21 mouse cellular contexts compared by ENCODE assay signal in the genomic region with DNA sequence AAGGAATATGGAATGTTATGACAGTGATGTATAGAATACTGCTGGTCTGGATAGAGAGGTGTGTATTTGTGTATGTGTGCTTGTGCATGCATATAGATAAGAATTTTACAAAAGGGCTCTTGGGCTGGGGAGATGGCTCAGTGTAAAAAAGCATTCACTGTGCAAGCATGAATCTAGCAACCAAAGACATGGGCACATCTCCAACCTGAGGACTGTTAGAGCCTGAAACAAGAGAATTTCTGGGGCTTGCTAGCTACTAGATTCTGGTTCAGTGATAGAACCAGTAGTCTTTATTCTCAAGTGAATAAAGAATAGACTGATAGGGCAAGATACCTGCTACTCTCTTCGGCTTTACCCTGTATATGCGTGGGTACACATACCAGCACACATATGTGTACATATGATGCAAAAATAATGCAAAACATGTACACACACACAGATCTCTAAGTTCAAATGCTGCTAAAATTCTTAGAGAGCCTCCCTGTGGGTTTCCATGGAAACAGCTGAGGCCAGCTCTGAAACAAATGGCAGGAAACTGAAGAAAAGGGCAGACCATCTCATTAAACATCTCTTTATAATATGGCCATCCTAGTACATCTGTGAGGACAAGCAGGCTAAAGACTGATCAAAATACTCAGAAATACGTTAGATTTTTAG.
DNase-seq lines count a peak whose midpoint lies in the region; ATAC-seq lines count a peak whose summit lies in the region.
"Had no signal": no experiment of that assay in that cellular context is flagged by ENCODE, and none has a peak within 500 bp of the region (broad histone marks: within the 10 kb centered on the region; RNA-seq: fewer than 3 reads in every experiment).

No protein-coding gene starts in this region.

- H3K27me3 ChIP-seq in limb, embryonic 12.5 days, result no peaks in the 10 kb centered on the region
- H3K27me3 ChIP-seq in limb, embryonic 10.5 days (ENCODE audit: low read depth, poor library complexity, severe bottlenecking), result no peaks in the 10 kb centered on the region
- no peaks in the 10 kb centered on the region for H3K27me3 ChIP-seq in forebrain, embryonic 15.5 days
- H3K27me3 ChIP-seq in limb, embryonic 13.5 days, result no peaks in the 10 kb centered on the region
- no peaks in the 10 kb centered on the region for H3K27me3 ChIP-seq in midbrain, embryonic 16.5 days (ENCODE audit: control insufficient read depth, insufficient read depth, low read depth, low read length)
- H3K27me3 ChIP-seq in neural tube, embryonic 15.5 days (replicated peaks), result no peaks in the 10 kb centered on the region
- no peaks in the 10 kb centered on the region for H3K27me3 ChIP-seq in kidney, embryonic 16.5 days (ENCODE audit: insufficient read depth, low read length)
- H3K27me3 ChIP-seq: heart, embryonic 13.5 days; neural tube, embryonic 12.5 days; Patski had no signal

- peaks cover 5% of the 10 kb centered on the region; the same call in 1 of the 2 replicates for H3K4me1 ChIP-seq in limb, embryonic 12.5 days (replicated peaks)
- no peaks in the 10 kb centered on the region for H3K4me1 ChIP-seq in limb, embryonic 10.5 days
- H3K4me1 ChIP-seq in forebrain, embryonic 15.5 days, result peaks cover 8% of the 10 kb centered on the region; the same call in 1 of the 2 replicates
- H3K4me1 ChIP-seq in limb, embryonic 13.5 days, result peaks cover 9% of the 10 kb centered on the region
- peaks cover 16% of the 10 kb centered on the region for H3K4me1 ChIP-seq in midbrain, embryonic 16.5 days (ENCODE audit: control insufficient read depth, insufficient read depth, low read length)
- H3K4me1 ChIP-seq in neural tube, embryonic 15.5 days, result no peaks in the 10 kb centered on the region
- H3K4me1 ChIP-seq in kidney, embryonic 16.5 days (ENCODE audit: insufficient read depth, low read length), result no peaks in the 10 kb centered on the region
- H3K4me1 ChIP-seq: embryonic facial prominence, embryonic 10.5 days; heart, embryonic 13.5 days; neural tube, embryonic 12.5 days had no signal

- no peak overlapping the region for H3K4me2 ChIP-seq in limb, embryonic 12.5 days
- no peak overlapping the region for H3K4me2 ChIP-seq in forebrain, embryonic 15.5 days (replicated peaks)
- H3K4me2 ChIP-seq in limb, embryonic 13.5 days (replicated peaks), result peak overlapping the region; percentile 25; the same call in 1 of the 2 replicates
- H3K4me2 ChIP-seq in midbrain, embryonic 16.5 days (ENCODE audit: low read length), result no peak overlapping the region; the same call in 1 of the 2 replicates
- H3K4me2 ChIP-seq in neural tube, embryonic 15.5 days, result no peak overlapping the region
- no peak overlapping the region for H3K4me2 ChIP-seq in kidney, embryonic 16.5 days (replicated peaks; ENCODE audit: low read depth, low read length)
- H3K4me2 ChIP-seq: heart, embryonic 13.5 days; neural tube, embryonic 12.5 days had no signal

- no peaks in the 10 kb centered on the region for H3K9me3 ChIP-seq in limb, embryonic 12.5 days
- H3K9me3 ChIP-seq in limb, embryonic 10.5 days (replicated peaks), result no peaks in the 10 kb centered on the region
- H3K9me3 ChIP-seq in forebrain, embryonic 15.5 days, result no peaks in the 10 kb centered on the region
- no peaks in the 10 kb centered on the region for H3K9me3 ChIP-seq in limb, embryonic 13.5 days
- H3K9me3 ChIP-seq in midbrain, embryonic 16.5 days (replicated peaks; ENCODE audit: control insufficient read depth, low read length, poor library complexity, severe bottlenecking), result no peaks in the 10 kb centered on the region
- no peaks in the 10 kb centered on the region for H3K9me3 ChIP-seq in neural tube, embryonic 15.5 days (replicated peaks)
- H3K9me3 ChIP-seq in kidney, embryonic 16.5 days (ENCODE audit: low read length), result no peaks in the 10 kb centered on the region
- H3K9me3 ChIP-seq: embryonic facial prominence, embryonic 10.5 days; neural tube, embryonic 12.5 days had no signal

- H3K9ac ChIP-seq in limb, embryonic 12.5 days (replicated peaks), result no peak overlapping the region
- no peak overlapping the region for H3K9ac ChIP-seq in forebrain, embryonic 15.5 days (replicated peaks)
- H3K9ac ChIP-seq in limb, embryonic 13.5 days, result no peak overlapping the region
- no peak overlapping the region for H3K9ac ChIP-seq in midbrain, embryonic 16.5 days (ENCODE audit: low read depth, low read length)
- no peak overlapping the region for H3K9ac ChIP-seq in neural tube, embryonic 15.5 days (replicated peaks)
- no peak overlapping the region for H3K9ac ChIP-seq in kidney, embryonic 16.5 days (replicated peaks; ENCODE audit: low read length)
- H3K9ac ChIP-seq: heart, embryonic 13.5 days; liver, postnatal 0 days; neural tube, embryonic 12.5 days had no signal

- 64% methylated on average over 3 of the region's 3 CpGs for WGBS in limb, embryonic 12.5 days
- 84% methylated on average over 3 of the region's 3 CpGs for WGBS in limb, embryonic 10.5 days
- WGBS in forebrain, embryonic 15.5 days, result 67% methylated on average over 3 of the region's 3 CpGs
- WGBS in limb, embryonic 13.5 days, result 51% methylated on average over 3 of the region's 3 CpGs
- 45% methylated on average over 3 of the region's 3 CpGs for WGBS in midbrain, embryonic 16.5 days
- 71% methylated on average over 3 of the region's 3 CpGs for WGBS in neural tube, embryonic 15.5 days
- 83% methylated on average over 3 of the region's 3 CpGs for WGBS in kidney, embryonic 16.5 days

- no peak overlapping the region for H3K4me3 ChIP-seq in limb, embryonic 12.5 days (replicated peaks)
- no peak overlapping the region for H3K4me3 ChIP-seq in limb, embryonic 10.5 days
- no peak overlapping the region for H3K4me3 ChIP-seq in forebrain, embryonic 15.5 days
- H3K4me3 ChIP-seq in limb, embryonic 13.5 days, result no peak overlapping the region
- no peak overlapping the region for H3K4me3 ChIP-seq in midbrain, embryonic 16.5 days (ENCODE audit: low read depth, low read length)
- H3K4me3 ChIP-seq in neural tube, embryonic 15.5 days (replicated peaks), result no peak overlapping the region
- no peak overlapping the region for H3K4me3 ChIP-seq in kidney, embryonic 16.5 days (ENCODE audit: low read length)
- H3K4me3 ChIP-seq: embryonic facial prominence, embryonic 10.5 days; heart, embryonic 13.5 days; neural tube, embryonic 12.5 days had no signal

- H3K36me3 ChIP-seq in limb, embryonic 12.5 days, result no peaks in the 10 kb centered on the region
- H3K36me3 ChIP-seq in limb, embryonic 10.5 days, result no peaks in the 10 kb centered on the region
- H3K36me3 ChIP-seq in forebrain, embryonic 15.5 days, result no peaks in the 10 kb centered on the region
- H3K36me3 ChIP-seq in limb, embryonic 13.5 days, result no peaks in the 10 kb centered on the region
- no peaks in the 10 kb centered on the region for H3K36me3 ChIP-seq in midbrain, embryonic 16.5 days (ENCODE audit: control insufficient read depth, insufficient read depth, low read length)
- no peaks in the 10 kb centered on the region for H3K36me3 ChIP-seq in neural tube, embryonic 15.5 days
- H3K36me3 ChIP-seq in kidney, embryonic 16.5 days (ENCODE audit: insufficient read depth, low read length), result no peaks in the 10 kb centered on the region
- H3K36me3 ChIP-seq: embryonic facial prominence, embryonic 10.5 days; heart, embryonic 13.5 days; neural tube, embryonic 12.5 days had no signal

- ATAC-seq in limb, embryonic 12.5 days (ENCODE audit: insufficient number of reproducible peaks, insufficient read depth, low FRiP score, low TSS enrichment, low read depth), result 0 out of 2 replicates have a peak, but pooled peaks have one; percentile 42
- 0 out of 2 replicates have a peak, but pooled peaks have one; percentile 53 for ATAC-seq in forebrain, embryonic 15.5 days (replicated peaks)
- peak; percentile 48 for ATAC-seq in limb, embryonic 13.5 days (ENCODE audit: low FRiP score, low read depth)
- peak; percentile 82 for ATAC-seq in midbrain, embryonic 16.5 days
- no peak for ATAC-seq in neural tube, embryonic 15.5 days (ENCODE audit: low FRiP score)
- no peak for ATAC-seq in kidney, embryonic 16.5 days (ENCODE audit: low FRiP score, low TSS enrichment)
- ATAC-seq: activated CD4-positive, CD25-positive, alpha-beta regulatory T cell, adult 4 months; intestine, postnatal 0 days; liver, postnatal 0 days; Patski had no signal

- no peak for DNase-seq in limb, embryonic 10.5 days (ENCODE audit: low spot score)
- no peak for DNase-seq in spleen, adult 18-20 months
- DNase-seq: adrenal gland, postnatal 25 days; cerebellum, postnatal 25 days; heart, postnatal 4 days; kidney, postnatal 14 days; liver; liver, postnatal 0 days; lung, postnatal 14 days had no signal

- H3K27ac ChIP-seq in limb, embryonic 12.5 days, result no peak overlapping the region
- no peak overlapping the region for H3K27ac ChIP-seq in limb, embryonic 10.5 days
- peak overlapping the region; percentile 27; the same call in 1 of the 2 replicates for H3K27ac ChIP-seq in forebrain, embryonic 15.5 days (replicated peaks)
- no peak overlapping the region for H3K27ac ChIP-seq in limb, embryonic 13.5 days
- peak overlapping the region; percentile 80 for H3K27ac ChIP-seq in midbrain, embryonic 16.5 days (ENCODE audit: low read length)
- H3K27ac ChIP-seq in neural tube, embryonic 15.5 days (replicated peaks), result no peak overlapping the region
- no peak overlapping the region for H3K27ac ChIP-seq in kidney, embryonic 16.5 days (ENCODE audit: low read length)
- H3K27ac ChIP-seq: embryonic facial prominence, embryonic 10.5 days; heart, embryonic 13.5 days; neural tube, embryonic 12.5 days had no signal

Comparison
In these comparisons a context has a peak if more than half of its experiments do, and no peak if none do; other contexts are left out.
1. ATAC-seq: peak in limb, embryonic 12.5 days (single experiment), forebrain, embryonic 15.5 days (single experiment), limb, embryonic 13.5 days (single experiment) and midbrain, embryonic 16.5 days (single experiment); none in neural tube, embryonic 15.5 days (single experiment) and kidney, embryonic 16.5 days (single experiment).
2. H3K27ac ChIP-seq: peak in forebrain, embryonic 15.5 days (single experiment) and midbrain, embryonic 16.5 days (single experiment); none in limb, embryonic 12.5 days (single experiment), limb, embryonic 10.5 days (single experiment), limb, embryonic 13.5 days (single experiment), neural tube, embryonic 15.5 days (single experiment) and kidney, embryonic 16.5 days (single experiment).